Mouse (Mus musculus) myocyte (in vitro differentiated cells): ENCODE data around the gene Gm4756. TPM values are rescaled to one million over a fixed set of nuclear protein-coding genes. Genes with fewer than 3 reads are reported as not detected.
"Not testable (repeated sequence)": the region's sequence is repeated elsewhere in the genome, so short reads cannot be mapped to it uniquely, and the experiment has no call there.

Source experiments
- H3K27me3 ChIP-seq: one replicate; pipeline ENCODE4 v1.6.1; 2011; ENCODE audit not compliant: control insufficient read depth, insufficient read depth, insufficient read length
- H3K36me3 ChIP-seq: one replicate; pipeline ENCODE4 v1.6.1; 2011; ENCODE audit not compliant: control insufficient read depth, insufficient read depth
- H3K4me2 ChIP-seq: one replicate; pipeline ENCODE4 v1.6.1; 2011; ENCODE audit warnings: low read depth, control low read depth
- H3K4me3 ChIP-seq: one replicate; pipeline ENCODE4 v1.5.1; 2011; ENCODE audit warnings: mild to moderate bottlenecking, control low read depth, moderate library complexity
- H3K79me2 ChIP-seq: one replicate; pipeline ENCODE4 v1.6.1; 2011; ENCODE audit not compliant: control insufficient read depth, insufficient read depth
- H3ac ChIP-seq: one replicate; pipeline ENCODE4 v1.6.1; 2011; ENCODE audit not compliant: control insufficient read depth, insufficient read length
- CEBPB ChIP-seq: IDR thresholded peaks from 2 replicates; pipeline ENCODE4 v1.6.1; 2011; ENCODE audit warnings: mild to moderate bottlenecking, moderate library complexity; ENCODE audit not compliant: poor library complexity, insufficient read depth, severe bottlenecking
- E2F4 ChIP-seq: IDR thresholded peaks from one replicate; pipeline ENCODE4 v1.6.1; 2011; ENCODE audit warnings: mild to moderate bottlenecking, control low read depth, moderate library complexity; ENCODE audit not compliant: insufficient read depth
- MAX ChIP-seq: IDR thresholded peaks from one replicate; pipeline ENCODE4 v1.6.1; 2011; ENCODE audit warnings: low read depth, mild to moderate bottlenecking, control low read depth
- MYOD1 ChIP-seq, 3 experiments: IDR thresholded peaks; one replicate each; pipeline ENCODE4 v1.6.1; 2011; ENCODE audit warnings: control low read depth in 2 of 3, low read depth in 2 of 3, mild to moderate bottlenecking in 2 of 3, moderate library complexity in 1 of 3; ENCODE audit not compliant: insufficient read length in 2 of 3, control insufficient read depth in 1 of 3
- MYOG ChIP-seq, 3 experiments: IDR thresholded peaks; one replicate each; pipeline ENCODE4 v1.6.1; 2011; ENCODE audit warnings: control low read depth in 2 of 3, low read depth in 2 of 3, mild to moderate bottlenecking in 2 of 3; ENCODE audit not compliant: insufficient read length in 2 of 3, control insufficient read depth in 1 of 3, insufficient read depth in 1 of 3
- POLR2A ChIP-seq: IDR thresholded peaks from one replicate; pipeline ENCODE4 v1.6.1; 2011; ENCODE audit warnings: low read depth, mild to moderate bottlenecking, control low read depth, moderate library complexity; ENCODE audit not compliant: insufficient read length
- POLR2AphosphoS2 ChIP-seq: IDR thresholded peaks from one replicate; pipeline ENCODE4 v1.6.1; 2011; ENCODE audit warnings: low read depth, control low read depth; ENCODE audit not compliant: insufficient read length
- REST ChIP-seq: IDR thresholded peaks from one replicate; pipeline ENCODE4 v1.6.1; 2011; ENCODE audit warnings: mild to moderate bottlenecking, control low read depth, moderate library complexity; ENCODE audit not compliant: insufficient read depth, insufficient read length
- SRF ChIP-seq: IDR thresholded peaks from one replicate; pipeline ENCODE4 v1.6.1; 2011; ENCODE audit warnings: low read depth; ENCODE audit not compliant: control insufficient read depth, insufficient read length
- TCF12 ChIP-seq: IDR thresholded peaks from one replicate; pipeline ENCODE4 v1.6.1; 2011; ENCODE audit warnings: mild to moderate bottlenecking, control low read depth; ENCODE audit not compliant: poor library complexity, insufficient read depth, severe bottlenecking
- TCF3 ChIP-seq: IDR thresholded peaks from one replicate; pipeline ENCODE4 v1.6.1; 2011; ENCODE audit warnings: low read depth, control low read depth; ENCODE audit not compliant: insufficient read length
- USF1 ChIP-seq: IDR thresholded peaks from one replicate; pipeline ENCODE4 v1.6.1; 2011; ENCODE audit warnings: low read depth, mild to moderate bottlenecking, control low read depth, moderate library complexity
- polyA plus RNA-seq: library from polyadenylated mRNA; unstranded; fragments of >200 nt; fragmentation: generic; extraction: Trizol; gene quantifications from one replicate; pipeline ENCODE4 v1.2.1, GENCODE M21; 2012; ENCODE audit warnings: missing spikeins

Gene Gm4756
- polyA plus RNA-seq, 1 experiment = not detected

DNA sequence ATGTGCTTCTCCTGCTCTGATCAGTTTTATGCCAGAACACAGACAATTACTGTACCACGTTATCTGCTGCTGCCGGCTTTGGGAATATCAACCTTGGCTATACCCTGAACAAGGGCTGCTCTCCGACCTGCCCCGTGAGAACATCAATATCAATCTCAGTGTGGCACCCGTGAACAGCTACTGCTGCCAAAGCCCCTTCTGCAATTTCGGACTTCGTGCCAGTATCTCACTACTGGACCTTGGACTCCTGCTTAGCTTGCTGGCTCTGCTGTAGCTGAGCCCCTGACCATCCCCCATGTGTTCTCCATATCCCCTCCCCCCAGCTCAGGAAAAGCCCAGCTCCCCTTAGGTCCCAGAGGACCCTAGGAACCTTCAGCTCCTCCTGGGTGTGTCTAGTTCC is 28.6 kb downstream of the Gm4756 start:
- Histone ChIP-seq H3K36me3 (no peaks in the 10 kb centered on the region), H3K4me3 (no peak overlapping the region), H3K4me2 (no peak overlapping the region), H3K27me3 (peaks cover 6% of the 10 kb centered on the region), H3K79me2 (no peaks in the 10 kb centered on the region), H3ac (no peak overlapping the region)
- TF ChIP-seq REST = no peak
- TF ChIP-seq MAX = no peak
- TF ChIP-seq USF1 = no peak
- no peak for TF ChIP-seq POLR2A
- TF ChIP-seq SRF = no peak
- no peak for TF ChIP-seq E2F4
- TF ChIP-seq MYOG (IDR thresholded peaks at IDR 0.05; ENCODE audit: control insufficient read depth in 1 of 3, insufficient read depth in 1 of 3, insufficient read length in 2 of 3, low read depth in 2 of 3) = no peak
- TF ChIP-seq TCF12 = no peak
- TF ChIP-seq TCF3 = no peak
- no peak for TF ChIP-seq CEBPB
- no peak for TF ChIP-seq POLR2AphosphoS2
- TF ChIP-seq MYOD1 (IDR thresholded peaks at IDR 0.05; ENCODE audit: control insufficient read depth in 1 of 3, insufficient read length in 2 of 3, low read depth in 2 of 3) = no peak

DNA sequence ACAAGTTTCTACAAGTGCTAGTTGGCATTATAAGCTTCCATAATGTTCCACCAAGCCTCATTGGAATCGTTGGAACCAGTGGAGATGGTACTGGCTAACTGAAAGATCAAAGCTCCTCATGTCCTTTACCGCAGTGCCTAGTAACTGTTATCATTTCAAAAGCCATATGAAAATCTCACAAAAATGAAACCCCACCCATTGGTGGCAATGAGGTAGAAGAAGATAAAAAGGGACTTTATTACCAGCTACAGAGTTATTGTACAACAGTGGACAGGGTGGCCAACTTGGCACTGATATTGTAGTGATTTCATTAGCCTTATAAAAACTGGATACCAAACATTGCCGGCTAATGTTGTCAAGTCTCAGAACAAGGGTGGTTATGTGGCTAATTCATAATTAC is 37.4 kb downstream of the Gm4756 start:
- no peaks in the 10 kb centered on the region for H3K79me2 ChIP-seq
- TF ChIP-seq POLR2AphosphoS2 = no peak
- TF ChIP-seq E2F4 = no peak

DNA sequence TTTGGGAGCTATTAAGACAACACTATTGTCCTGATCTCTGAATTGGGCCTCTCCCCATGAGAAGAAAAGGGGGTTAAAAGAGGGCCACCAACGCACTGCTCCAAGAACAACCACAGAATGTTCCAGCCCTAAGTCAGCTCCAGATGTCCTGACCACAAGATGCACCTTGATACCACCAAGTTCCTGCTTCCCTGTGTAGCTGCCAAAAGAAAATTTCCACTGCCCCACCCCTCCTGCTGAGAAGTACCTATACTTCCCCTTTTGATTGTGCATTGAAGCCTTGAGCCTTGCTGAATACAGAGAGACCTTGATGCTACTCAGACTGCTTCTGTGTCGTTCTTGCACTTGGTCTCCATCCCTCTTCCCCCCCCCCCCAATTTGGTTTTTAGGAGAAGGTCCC is 50.7 kb downstream of the Gm4756 start:
- H3K27me3 ChIP-seq, H3ac ChIP-seq, H3K4me2 ChIP-seq, H3K79me2 ChIP-seq, H3K36me3 ChIP-seq, H3K4me3 ChIP-seq: not testable (repeated sequence)

More for the DNA sequence above, 37.4 kb downstream of the Gm4756 start:
- Histone ChIP-seq H3K36me3 (no peaks in the 10 kb centered on the region), H3K4me2 (no peak overlapping the region), H3ac (no peak overlapping the region), H3K4me3 (no peak overlapping the region), H3K27me3 (peaks cover 5% of the 10 kb centered on the region)

DNA sequence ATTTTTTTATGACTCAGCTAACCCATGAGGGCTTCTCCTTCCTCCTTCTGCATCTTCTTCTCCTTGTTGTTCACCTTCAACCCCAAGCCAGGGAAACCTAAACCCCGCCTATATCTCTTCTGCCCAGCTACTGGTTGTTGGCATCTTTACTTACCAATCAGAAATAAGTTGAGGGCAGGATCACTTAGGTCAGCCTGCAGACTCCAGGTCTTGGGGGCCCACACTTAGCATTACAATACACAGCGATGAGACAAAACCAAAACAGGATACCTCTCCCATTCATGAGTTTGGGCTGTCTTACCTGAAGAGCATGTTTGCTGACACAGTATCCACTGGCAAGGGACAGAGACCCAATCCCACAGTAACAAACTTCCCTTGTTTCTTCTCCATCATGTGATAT is 55.5 kb downstream of the Gm4756 start:
- Histone ChIP-seq H3K4me2 (no peak overlapping the region), H3K27me3 (no peaks in the 10 kb centered on the region), H3K4me3 (no peak overlapping the region), H3ac (no peak overlapping the region), H3K79me2 (no peaks in the 10 kb centered on the region), H3K36me3 (no peaks in the 10 kb centered on the region)
- TF ChIP-seq MYOD1 (IDR thresholded peaks at IDR 0.05; ENCODE audit: control insufficient read depth in 1 of 3, insufficient read length in 2 of 3, low read depth in 2 of 3) (no peak), E2F4 (no peak), CEBPB (no peak), TCF12 (no peak), MAX (no peak), MYOG (IDR thresholded peaks at IDR 0.05; ENCODE audit: control insufficient read depth in 1 of 3, insufficient read depth in 1 of 3, insufficient read length in 2 of 3, low read depth in 2 of 3) (no peak), REST (no peak), POLR2A (no peak)

DNA sequence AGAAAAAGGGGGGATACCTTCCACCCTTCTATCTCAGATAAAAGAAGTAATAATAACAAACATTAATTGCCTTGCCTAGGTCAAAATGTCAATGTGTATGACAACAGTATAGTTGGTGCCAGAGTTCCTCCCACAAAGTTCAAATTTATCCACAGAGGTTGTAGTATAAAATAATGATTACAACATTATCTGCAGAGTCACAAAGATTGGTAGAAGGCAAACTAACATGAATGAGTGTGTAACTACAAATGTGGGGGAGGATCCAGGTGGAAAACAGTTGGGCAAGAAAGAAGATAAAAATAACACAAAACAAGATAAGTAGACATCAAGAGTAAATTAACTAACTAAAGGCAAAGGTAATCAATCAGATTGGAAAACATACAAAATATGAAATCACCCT is 56.5 kb downstream of the Gm4756 start:
- no peak overlapping the region for H3ac ChIP-seq
- H3K4me3 ChIP-seq = no peak overlapping the region
- H3K4me2 ChIP-seq = no peak overlapping the region
- no peaks in the 10 kb centered on the region for H3K79me2 ChIP-seq
- TF ChIP-seq TCF3 (no peak), MYOG (IDR thresholded peaks at IDR 0.05; ENCODE audit: control insufficient read depth in 1 of 3, insufficient read depth in 1 of 3, insufficient read length in 2 of 3, low read depth in 2 of 3) (no peak), POLR2AphosphoS2 (no peak), MAX (no peak), POLR2A (no peak), REST (no peak), TCF12 (no peak), MYOD1 (IDR thresholded peaks at IDR 0.05; ENCODE audit: control insufficient read depth in 1 of 3, insufficient read length in 2 of 3, low read depth in 2 of 3) (no peak), E2F4 (no peak), SRF (no peak), USF1 (no peak), CEBPB (no peak)
- H3K27me3 ChIP-seq = no peaks in the 10 kb centered on the region
- H3K36me3 ChIP-seq = no peaks in the 10 kb centered on the region

DNA sequence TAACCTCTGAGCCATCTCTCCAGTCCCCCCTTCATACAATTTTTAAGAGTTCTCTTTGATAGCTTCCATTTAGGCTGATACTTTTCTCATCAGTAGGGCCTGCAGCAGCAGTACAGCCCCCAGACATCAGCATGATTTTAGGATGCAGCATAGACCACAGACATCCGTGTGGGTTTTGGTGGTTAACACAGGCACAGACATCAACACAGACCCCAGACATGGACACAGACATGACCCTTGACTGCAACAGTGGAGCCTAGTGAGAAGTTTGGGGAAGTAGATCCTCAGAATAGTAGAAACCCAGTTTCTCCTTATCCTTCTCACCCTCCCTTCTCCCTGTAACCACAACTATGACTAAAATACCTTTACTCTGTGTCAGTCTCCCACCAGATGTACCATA is 64.1 kb downstream of the Gm4756 start:
- no peaks in the 10 kb centered on the region for H3K27me3 ChIP-seq

More for the DNA sequence above, 64.1 kb downstream of the Gm4756 start:
- no peaks in the 10 kb centered on the region for H3K36me3 ChIP-seq
- TF ChIP-seq CEBPB (no peak), POLR2A (no peak), SRF (no peak), TCF12 (no peak)
- no peak overlapping the region for H3ac ChIP-seq
- no peak overlapping the region for H3K4me2 ChIP-seq
- no peak overlapping the region for H3K4me3 ChIP-seq
- H3K79me2 ChIP-seq = no peaks in the 10 kb centered on the region
